Mouse (Mus musculus): Measurements from ENCODE around the gene Cox4i1.

DNA sequence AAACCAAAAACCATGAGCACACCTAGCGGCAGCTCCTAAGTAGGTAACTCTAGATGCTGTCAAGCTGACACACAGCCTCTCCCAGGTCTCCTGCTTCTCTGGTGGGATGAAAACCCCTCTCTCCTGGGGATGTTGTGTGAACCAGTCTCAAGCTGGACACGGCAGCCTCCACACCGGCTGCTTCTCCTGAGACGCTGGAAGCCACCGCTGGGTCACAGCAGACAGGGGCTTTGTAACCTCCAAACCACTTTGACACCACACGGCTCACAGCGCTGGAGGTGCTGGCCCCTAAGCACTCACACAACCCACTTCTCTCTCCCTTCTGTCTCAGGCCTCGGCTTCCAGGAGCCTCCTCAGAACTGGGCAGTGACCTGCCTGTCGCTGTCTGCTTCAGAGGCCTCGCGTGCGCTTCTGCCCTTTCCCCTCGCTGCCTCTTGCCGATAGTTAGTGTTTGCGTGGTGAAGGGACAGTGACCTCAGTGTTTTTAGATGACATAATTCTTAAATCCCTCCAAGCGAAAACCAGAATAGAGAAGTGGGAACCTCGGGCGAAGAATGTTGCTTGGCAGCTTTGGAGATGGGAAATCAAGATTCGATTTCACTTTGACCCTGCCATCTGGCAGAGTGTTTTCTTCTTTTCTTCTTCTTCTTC, 51.7 kb downstream of the Cox4i1 start:
- TF ChIP-seq CTCF (conservative IDR thresholded peaks at IDR 0.05; ENCODE audit: insufficient read depth, insufficient read length, low read depth, low read length), result no peak
- no peak for TF ChIP-seq POLR2A (IDR thresholded peaks at IDR 0.05; ENCODE audit: low read depth, low read length)

Data from kidney, adult 2 months (tissue).